Comparison of ENCODE assay signal across 8 mouse cellular contexts in genomic region chr17:14397456-14397855, GRCm38 (mm10).
DNase-seq lines count a peak whose midpoint lies in the region.

No protein-coding gene starts in this region.

- peak; percentile 59 to 68 for DNase-seq in cerebellum, postnatal 10 days
- DNase-seq in cerebellum, adult 11-12 months, result no peak
- DNase-seq in urinary bladder, postnatal 25 days (ENCODE audit: low spot score), result peak; percentile 20
- no peak for DNase-seq in urinary bladder, adult 2 months (ENCODE audit: low spot score)
- DNase-seq in kidney, postnatal 25 days, result peak; percentile 91 to 92
- peak; percentile 75 for DNase-seq in testis, postnatal 10 days (ENCODE audit: low spot score)
- no peak for DNase-seq in c-Kit-positive CD71-positive TER-119-positive erythroid progenitor cells, embryonic 14.5 days (ENCODE audit: low spot score)
- no peak for DNase-seq in cerebellum, postnatal 36 days

Comparison
In these comparisons a context has a peak if more than half of its experiments do, and no peak if none do; other contexts are left out.
1. DNase-seq: peak in cerebellum, postnatal 10 days (2 of 2), urinary bladder, postnatal 25 days (single experiment), kidney, postnatal 25 days (2 of 2) and testis, postnatal 10 days (single experiment); none in cerebellum, adult 11-12 months (single experiment), urinary bladder, adult 2 months (single experiment), c-Kit-positive CD71-positive TER-119-positive erythroid progenitor cells, embryonic 14.5 days (single experiment) and cerebellum, postnatal 36 days (0 of 2).